Mouse (Mus musculus): Measurements from ENCODE around the gene Rnf181. TPM values are rescaled to one million over a fixed set of nuclear protein-coding genes. Genes with fewer than 3 reads are reported as not detected.

Rnf181 gene
- polyA plus RNA-seq, 1 experiment: 62.4 TPM

DNA sequence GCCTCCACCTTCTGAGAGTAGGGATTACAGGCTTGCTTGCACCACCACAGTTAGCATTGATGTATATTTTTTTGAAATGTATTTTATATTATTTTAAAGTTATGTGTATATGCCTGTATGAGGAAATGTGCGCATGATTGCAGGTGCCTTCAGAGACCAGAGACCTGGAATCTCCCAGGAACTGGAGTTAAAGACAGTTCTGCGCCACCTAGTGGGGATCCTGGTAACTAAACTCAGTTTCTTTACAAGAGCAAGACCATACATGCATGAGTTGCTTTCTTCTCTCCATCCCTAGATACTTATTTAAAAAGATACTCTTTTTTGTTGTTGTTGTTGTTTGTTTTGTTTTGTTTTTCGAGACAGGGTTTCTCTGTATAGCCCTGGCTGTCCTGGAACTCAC, 42.8 kb upstream of the Rnf181 start:
- Histone ChIP-seq H3K36me3 (ENCODE audit: control insufficient read depth, insufficient read depth, low read length) (no peaks in the 10 kb centered on the region), H3K4me1 (ENCODE audit: control insufficient read depth, insufficient read depth, insufficient read length) (peaks cover 6% of the 10 kb centered on the region; the same call in 1 of the 2 replicates), H3K27me3 (ENCODE audit: control insufficient read depth, insufficient read depth, low read length) (no peaks in the 10 kb centered on the region), H3K27ac (ENCODE audit: insufficient read depth, low read length) (no peak overlapping the region), H3K4me3 (ENCODE audit: extremely low read depth, insufficient read depth, insufficient read length) (no peak overlapping the region)
- TF ChIP-seq POLR2A (IDR thresholded peaks at IDR 0.05; ENCODE audit: low read depth, low read length): no peak
- peak; percentile 17; the same call in 1 of the 2 replicates for TF ChIP-seq CTCF (IDR thresholded peaks at IDR 0.05; ENCODE audit: extremely low read depth, insufficient read depth, insufficient read length, insufficient replicate concordance)
- peak; percentile 29 to 52 for DNase-seq (ENCODE audit: low read depth in 1 of 2, low spot score in 2 of 2)
- 26% methylated on average over 3 of the region's 3 CpGs for WGBS

DNA sequence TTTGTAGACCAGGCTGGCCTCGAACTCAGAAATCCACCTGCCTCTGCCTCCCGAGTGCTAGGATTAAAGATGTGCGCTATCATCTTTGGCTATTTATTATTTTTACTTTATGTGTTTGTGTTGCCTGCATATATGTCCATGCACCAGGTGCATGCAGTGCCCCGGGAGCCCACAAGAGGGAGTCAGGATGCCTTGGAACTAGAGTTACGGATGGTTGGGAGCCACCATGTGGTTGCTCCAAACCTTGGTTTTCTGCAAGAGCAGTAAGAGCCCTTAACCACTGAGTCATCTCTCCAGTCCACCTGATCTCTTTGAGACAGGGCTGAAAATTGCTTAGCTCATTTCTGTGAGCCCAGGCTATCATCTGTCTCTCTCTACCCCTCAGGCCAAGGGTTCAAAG, 40.4 kb upstream of the Rnf181 start:
- DNase-seq (ENCODE audit: low read depth in 1 of 2, low spot score in 2 of 2): peak; percentile 74 to 76
- Histone ChIP-seq H3K27ac (ENCODE audit: insufficient read depth, low read length) (no peak overlapping the region), H3K4me3 (ENCODE audit: extremely low read depth, insufficient read depth, insufficient read length) (no peak overlapping the region), H3K4me1 (ENCODE audit: control insufficient read depth, insufficient read depth, insufficient read length) (peaks cover 6% of the 10 kb centered on the region; the same call in 1 of the 2 replicates), H3K36me3 (ENCODE audit: control insufficient read depth, insufficient read depth, low read length) (no peaks in the 10 kb centered on the region), H3K27me3 (ENCODE audit: control insufficient read depth, insufficient read depth, low read length) (no peaks in the 10 kb centered on the region)
- peak; percentile 89; the same call in 1 of the 2 replicates for TF ChIP-seq CTCF (IDR thresholded peaks at IDR 0.05; ENCODE audit: extremely low read depth, insufficient read depth, insufficient read length, insufficient replicate concordance)
- TF ChIP-seq POLR2A (IDR thresholded peaks at IDR 0.05; ENCODE audit: low read depth, low read length): no peak
- WGBS: 2% methylated on average over 5 of the region's 5 CpGs

DNA sequence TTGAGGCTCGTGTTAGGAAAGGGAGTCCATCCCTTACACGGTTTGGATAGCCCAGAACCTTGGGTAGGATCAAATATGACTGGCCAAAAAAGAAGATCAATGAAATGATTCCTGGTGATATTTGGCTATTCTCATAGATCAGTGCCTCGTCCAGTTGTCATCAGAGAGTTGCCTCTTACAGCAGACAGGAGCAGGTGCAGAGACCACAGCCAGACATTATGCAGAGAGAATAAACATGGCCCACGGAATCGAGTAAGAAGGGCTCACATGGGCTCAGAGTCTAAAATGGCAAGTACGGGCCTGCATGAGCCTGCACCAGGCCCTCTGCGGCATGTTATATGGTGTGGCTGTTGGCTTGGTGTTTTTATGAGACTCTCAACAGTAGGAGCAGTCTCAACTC, 38.6 kb upstream of the Rnf181 start:
- Histone ChIP-seq H3K4me3 (ENCODE audit: extremely low read depth, insufficient read depth, insufficient read length) (no peak overlapping the region), H3K27ac (ENCODE audit: insufficient read depth, low read length) (no peak overlapping the region), H3K4me1 (ENCODE audit: control insufficient read depth, insufficient read depth, insufficient read length) (0 out of 2 replicates have a peak, but pooled peaks cover under 1% of the 10 kb centered on the region), H3K36me3 (ENCODE audit: control insufficient read depth, insufficient read depth, low read length) (no peaks in the 10 kb centered on the region), H3K27me3 (ENCODE audit: control insufficient read depth, insufficient read depth, low read length) (no peaks in the 10 kb centered on the region)
- no peak for DNase-seq (ENCODE audit: low read depth in 1 of 2, low spot score in 2 of 2)
- no peak for TF ChIP-seq CTCF (IDR thresholded peaks at IDR 0.05; ENCODE audit: extremely low read depth, insufficient read depth, insufficient read length, insufficient replicate concordance)
- 86% methylated on average over 7 of the region's 7 CpGs for WGBS

DNA sequence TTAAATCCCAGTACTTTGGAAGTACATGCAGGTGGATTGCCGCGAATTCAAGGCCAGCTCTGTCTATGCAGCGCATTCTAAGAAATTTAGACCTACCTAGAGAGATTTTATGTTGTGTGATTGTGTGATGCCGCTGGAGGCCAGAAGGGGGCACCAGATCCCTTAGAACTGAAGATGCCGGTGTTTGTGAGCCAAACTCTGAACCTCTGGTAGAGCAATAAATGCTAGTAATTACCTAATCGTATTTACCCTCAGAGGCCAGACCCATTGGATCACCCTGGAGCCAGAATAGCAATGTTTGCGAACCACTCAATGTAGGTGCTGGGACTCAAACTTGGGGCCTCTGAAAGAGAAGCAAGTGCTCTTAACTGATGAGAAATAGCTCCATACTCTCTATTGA, 35.1 kb upstream of the Rnf181 start:
- WGBS: 16% methylated on average over 7 of the region's 7 CpGs
- peak; percentile 54 to 73 for DNase-seq (ENCODE audit: low read depth in 1 of 2, low spot score in 2 of 2)

DNA sequence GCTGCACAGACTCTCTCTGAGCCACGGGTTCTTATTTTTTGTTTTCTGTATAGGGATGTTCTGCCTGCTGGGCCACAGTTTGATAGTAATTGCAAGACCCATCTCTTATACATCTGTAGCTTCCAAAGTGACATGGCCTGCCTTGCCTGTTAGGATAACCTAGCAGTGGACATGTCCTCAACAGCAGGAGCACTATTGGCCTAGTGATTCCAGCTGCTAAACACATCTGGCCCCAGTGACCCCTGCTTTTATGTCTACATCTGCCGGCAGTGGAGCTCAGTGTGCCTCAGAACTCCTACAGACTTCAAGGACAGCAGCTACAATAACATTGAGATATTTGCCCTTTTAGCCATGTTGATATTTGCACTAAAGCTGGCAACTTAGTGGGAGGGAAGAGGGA, 33.2 kb upstream of the Rnf181 start:
- H3K36me3 ChIP-seq (ENCODE audit: control insufficient read depth, insufficient read depth, low read length): no peaks in the 10 kb centered on the region
- H3K4me1 ChIP-seq (ENCODE audit: control insufficient read depth, insufficient read depth, insufficient read length): no peaks in the 10 kb centered on the region
- no peaks in the 10 kb centered on the region for H3K27me3 ChIP-seq (ENCODE audit: control insufficient read depth, insufficient read depth, low read length)
- H3K27ac ChIP-seq (ENCODE audit: insufficient read depth, low read length): no peak overlapping the region
- H3K4me3 ChIP-seq (ENCODE audit: extremely low read depth, insufficient read depth, insufficient read length): no peak overlapping the region
- no peak for TF ChIP-seq POLR2A (IDR thresholded peaks at IDR 0.05; ENCODE audit: low read depth, low read length)
- no peak for TF ChIP-seq CTCF (IDR thresholded peaks at IDR 0.05; ENCODE audit: extremely low read depth, insufficient read depth, insufficient read length, insufficient replicate concordance)
- 87% methylated on average over 2 of the region's 2 CpGs for WGBS
- DNase-seq (ENCODE audit: low read depth in 1 of 2, low spot score in 2 of 2): no peak

More for the DNA sequence above, 35.1 kb upstream of the Rnf181 start:
- TF ChIP-seq POLR2A (IDR thresholded peaks at IDR 0.05; ENCODE audit: low read depth, low read length) (no peak), CTCF (IDR thresholded peaks at IDR 0.05; ENCODE audit: extremely low read depth, insufficient read depth, insufficient read length, insufficient replicate concordance) (peak; percentile 62; the same call in 1 of the 2 replicates)
- Histone ChIP-seq H3K4me3 (ENCODE audit: extremely low read depth, insufficient read depth, insufficient read length) (no peak overlapping the region), H3K27me3 (ENCODE audit: control insufficient read depth, insufficient read depth, low read length) (no peaks in the 10 kb centered on the region), H3K36me3 (ENCODE audit: control insufficient read depth, insufficient read depth, low read length) (no peaks in the 10 kb centered on the region), H3K4me1 (ENCODE audit: control insufficient read depth, insufficient read depth, insufficient read length) (no peaks in the 10 kb centered on the region), H3K27ac (ENCODE audit: insufficient read depth, low read length) (no peak overlapping the region)

DNA sequence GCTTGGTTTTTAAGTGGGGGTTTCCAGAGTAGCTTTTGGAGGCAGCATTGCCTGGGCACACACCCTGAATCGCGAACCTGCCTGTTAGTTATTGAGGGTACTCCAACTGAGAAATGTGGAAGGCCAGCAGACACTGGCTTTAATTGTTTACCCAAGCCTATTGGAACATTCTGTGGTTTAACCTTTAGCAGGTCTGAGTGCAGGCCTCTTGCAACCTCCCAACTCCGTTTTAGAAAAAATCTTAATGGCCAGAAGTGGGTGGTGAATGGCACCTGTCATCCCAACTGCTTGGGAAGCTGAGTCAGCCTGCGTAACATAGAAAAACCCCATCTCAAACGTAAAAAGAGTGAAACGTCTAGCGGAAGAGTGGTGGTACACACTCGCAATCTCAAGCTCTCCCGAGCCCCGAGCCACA, 30.1 kb upstream of the Rnf181 start:
- Histone ChIP-seq H3K4me3 (ENCODE audit: extremely low read depth, insufficient read depth, insufficient read length) (no peak overlapping the region), H3K27ac (ENCODE audit: insufficient read depth, low read length) (no peak overlapping the region), H3K36me3 (ENCODE audit: control insufficient read depth, insufficient read depth, low read length) (no peaks in the 10 kb centered on the region), H3K4me1 (ENCODE audit: control insufficient read depth, insufficient read depth, insufficient read length) (no peaks in the 10 kb centered on the region), H3K27me3 (ENCODE audit: control insufficient read depth, insufficient read depth, low read length) (no peaks in the 10 kb centered on the region)
- WGBS: 88% methylated on average over 10 of the region's 10 CpGs
- DNase-seq (ENCODE audit: low read depth in 1 of 2, low spot score in 2 of 2): no peak
- TF ChIP-seq CTCF (IDR thresholded peaks at IDR 0.05; ENCODE audit: extremely low read depth, insufficient read depth, insufficient read length, insufficient replicate concordance) (no peak), POLR2A (IDR thresholded peaks at IDR 0.05; ENCODE audit: low read depth, low read length) (no peak)

DNA sequence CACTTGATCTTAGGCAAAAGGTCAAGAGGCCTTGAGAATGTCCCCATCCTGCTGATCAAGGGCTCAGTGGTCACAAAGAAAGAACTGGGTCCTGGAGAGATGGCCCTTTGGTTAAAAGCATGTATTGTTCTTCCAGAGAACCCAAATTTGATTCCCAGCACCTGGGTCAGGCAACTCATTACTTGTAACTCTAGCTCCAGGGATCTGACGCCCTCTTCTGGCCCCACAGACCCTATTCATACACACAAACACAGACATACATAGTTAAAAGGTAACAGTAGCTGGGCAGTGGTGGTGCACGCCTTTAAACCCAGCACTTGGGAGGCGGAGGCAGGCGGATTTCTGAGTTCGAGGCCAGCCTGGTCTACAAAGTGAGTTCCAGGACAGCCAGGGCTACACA, 25.6 kb upstream of the Rnf181 start:
- Histone ChIP-seq H3K4me3 (ENCODE audit: extremely low read depth, insufficient read depth, insufficient read length) (no peak overlapping the region), H3K27ac (ENCODE audit: insufficient read depth, low read length) (no peak overlapping the region), H3K27me3 (ENCODE audit: control insufficient read depth, insufficient read depth, low read length) (no peaks in the 10 kb centered on the region), H3K4me1 (ENCODE audit: control insufficient read depth, insufficient read depth, insufficient read length) (peaks cover 16% of the 10 kb centered on the region; the same call in 1 of the 2 replicates), H3K36me3 (ENCODE audit: control insufficient read depth, insufficient read depth, low read length) (peaks cover 5% of the 10 kb centered on the region; the same call in 1 of the 2 replicates)
- WGBS: 86% methylated on average over 5 of the region's 5 CpGs
- TF ChIP-seq CTCF (IDR thresholded peaks at IDR 0.05; ENCODE audit: extremely low read depth, insufficient read depth, insufficient read length, insufficient replicate concordance) (no peak), POLR2A (IDR thresholded peaks at IDR 0.05; ENCODE audit: low read depth, low read length) (no peak)
- no peak for DNase-seq (ENCODE audit: low read depth in 1 of 2, low spot score in 2 of 2)

Measured in spleen, adult 2 months (tissue).